Mouse (Mus musculus) cortical plate, adult 2 months (tissue): ENCODE measurements around the gene Vmn1r200.

Source experiments
- CTCF ChIP-seq: fragments of 200-500 bp; IDR thresholded peaks from 2 replicates; pipeline ENCODE4 v1.5.1; 2011; ENCODE audit warnings: mild to moderate bottlenecking, control low read depth, low read length; ENCODE audit not compliant: insufficient read depth; ENCODE audit errors: extremely low read depth
- POLR2A ChIP-seq: fragments of 200-500 bp; IDR thresholded peaks from 2 replicates; pipeline ENCODE4 v1.6.1; 2011; ENCODE audit warnings: mild to moderate bottlenecking, low read length, control low read depth; ENCODE audit not compliant: insufficient read depth; ENCODE audit errors: extremely low read depth

DNA sequence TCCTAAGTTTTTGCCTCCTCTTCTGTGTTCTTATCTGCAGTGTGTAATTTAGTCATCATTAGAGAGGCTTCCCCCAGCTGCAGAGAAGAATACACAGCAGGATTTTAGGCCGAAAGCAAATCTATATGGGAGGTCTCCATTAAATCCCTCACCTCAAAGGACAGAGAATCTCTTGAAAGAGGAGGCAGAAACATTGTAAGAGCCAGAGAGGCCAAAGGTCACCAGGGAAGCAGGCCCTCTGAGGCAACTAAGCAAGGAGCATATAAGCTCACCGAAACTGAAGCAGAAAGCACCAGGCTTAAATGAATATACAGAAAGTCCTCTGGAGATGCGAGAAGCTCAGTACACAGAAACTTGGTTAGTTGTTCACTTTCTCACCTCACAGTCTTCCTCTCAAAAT, at the start of gene Vmn1r200:
- TF ChIP-seq CTCF (no peak), POLR2A (no peak)
